ENCODE assay signal across 18 mouse cellular contexts in the genomic region with DNA sequence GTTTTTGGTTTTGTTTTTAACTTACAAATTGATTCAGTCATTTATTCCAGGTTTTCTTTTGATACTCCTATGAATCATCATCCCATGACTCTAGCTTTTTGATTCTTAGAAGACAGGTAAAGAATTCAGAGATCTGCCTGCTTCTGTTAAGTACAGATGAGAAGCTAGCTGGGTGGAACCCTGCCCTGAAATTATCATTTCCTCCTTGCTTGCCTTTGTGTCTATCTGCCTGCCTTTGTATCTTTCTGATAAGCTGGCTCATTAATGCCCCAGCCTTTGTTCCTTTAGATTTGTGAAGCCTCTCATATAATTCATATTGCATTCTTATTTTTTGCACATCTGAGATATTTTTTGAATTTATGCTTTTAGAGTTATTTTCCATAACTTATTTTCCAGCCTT.
DNase-seq lines count a peak whose midpoint lies in the region; TF ChIP-seq lines count a peak whose summit lies in the region.
"Had no signal": no experiment of that assay in that cellular context is flagged by ENCODE, and none has a peak within 500 bp of the region (broad histone marks: within the 10 kb centered on the region; RNA-seq: fewer than 3 reads in every experiment).

No protein-coding gene starts in this region.

- no peaks in the 10 kb centered on the region for H3K27me3 ChIP-seq in MEL (ENCODE audit: control insufficient read depth in 1 of 2, insufficient read depth in 2 of 2, low read length in 2 of 2)
- H3K27me3 ChIP-seq: embryonic facial prominence, embryonic 12.5 days; forebrain, embryonic 13.5 days; forebrain, embryonic 15.5 days had no signal

- no peaks in the 10 kb centered on the region for H3K9me3 ChIP-seq in MEL (replicated peaks; ENCODE audit: insufficient read depth, low read length)
- H3K9me3 ChIP-seq: embryonic facial prominence, embryonic 10.5 days; embryonic facial prominence, embryonic 12.5 days; forebrain, embryonic 13.5 days; forebrain, embryonic 15.5 days had no signal

- no peak for TF ChIP-seq CTCF in MEL (IDR thresholded peaks at IDR 0.05 in 2 of 3, conservative IDR thresholded peaks at IDR 0.05 in 1 of 3; ENCODE audit: control insufficient read depth in 1 of 3, insufficient read depth in 1 of 3, low read depth in 2 of 3, low read length in 3 of 3, poor library complexity in 1 of 3, severe bottlenecking in 1 of 3)

- TF ChIP-seq EP300 in MEL (IDR thresholded peaks at IDR 0.05; ENCODE audit: low read depth in 1 of 2, low read length in 2 of 2): peak; percentile 72 to 77

- DNase-seq in MEL (ENCODE audit: low read depth, low spot score) (peak; percentile 61), MEL-GATA-1-ER (ENCODE audit: extremely low read depth, low read depth) (peak; percentile 22)
- DNase-seq in c-Kit-positive CD71-positive TER-119-positive erythroid progenitor cells, embryonic 14.5 days (ENCODE audit: low spot score): peak; percentile 3
- no peak for DNase-seq in cerebellum, adult 9-11 months
- no peak for DNase-seq in kidney, postnatal 36 days
- DNase-seq: adrenal gland, adult 2 months; adrenal gland, postnatal 10 days; adrenal gland, postnatal 25 days; cerebellum, adult 11 months; cerebellum, adult 18-20 months; cerebellum, adult 8-10 months; cerebellum, postnatal 10 days; cerebellum, postnatal 25 days; forebrain, postnatal 0 days had no signal

- no peak for TF ChIP-seq RAD21 in MEL (IDR thresholded peaks at IDR 0.05; ENCODE audit: low read depth, low read length)

- no peak for TF ChIP-seq POLR2A in MEL (IDR thresholded peaks at IDR 0.05; ENCODE audit: control insufficient read depth in 1 of 2, insufficient read depth in 1 of 2, low read depth in 1 of 2, low read length in 2 of 2, poor library complexity in 1 of 2)

- H3K4me3 ChIP-seq in MEL (ENCODE audit: control insufficient read depth in 1 of 2, insufficient read depth in 1 of 2, low read depth in 2 of 2, low read length in 2 of 2): no peak overlapping the region
- H3K4me3 ChIP-seq: embryonic facial prominence, embryonic 10.5 days; embryonic facial prominence, embryonic 12.5 days; forebrain, embryonic 13.5 days; forebrain, embryonic 15.5 days had no signal

- no peak overlapping the region for H3K9ac ChIP-seq in MEL (ENCODE audit: control insufficient read depth, low read depth, low read length, poor library complexity, severe bottlenecking)
- H3K9ac ChIP-seq: embryonic facial prominence, embryonic 12.5 days; forebrain, embryonic 13.5 days; forebrain, embryonic 15.5 days; forebrain, postnatal 0 days had no signal

- H3K27ac ChIP-seq in MEL (ENCODE audit: control insufficient read depth, low read depth, low read length): no peak overlapping the region
- H3K27ac ChIP-seq: embryonic facial prominence, embryonic 10.5 days; embryonic facial prominence, embryonic 12.5 days; forebrain, embryonic 13.5 days; forebrain, embryonic 15.5 days had no signal

- H3K79me2 ChIP-seq in MEL (ENCODE audit: control insufficient read depth, insufficient read depth, low read length, poor library complexity): no peaks in the 10 kb centered on the region

- H3K36me3 ChIP-seq in MEL (ENCODE audit: control insufficient read depth in 1 of 2, insufficient read depth in 2 of 2, low read length in 2 of 2): peaks cover 0 to 21% of the 10 kb centered on the region in 2 experiments; a peak in 2 of 4 replicates
- H3K36me3 ChIP-seq: embryonic facial prominence, embryonic 10.5 days; embryonic facial prominence, embryonic 12.5 days; forebrain, embryonic 15.5 days had no signal

- peaks cover 7 to 12% of the 10 kb centered on the region in 2 experiments for H3K4me1 ChIP-seq in MEL (ENCODE audit: control insufficient read depth in 1 of 2, insufficient read depth in 2 of 2, low read length in 2 of 2)
- H3K4me1 ChIP-seq: embryonic facial prominence, embryonic 10.5 days; embryonic facial prominence, embryonic 12.5 days; forebrain, embryonic 13.5 days; forebrain, embryonic 15.5 days had no signal

TF ChIP-seq in MEL, 35 proteins besides CTCF, POLR2A, EP300 and RAD21:
- TF ChIP-seq E2F4 (IDR thresholded peaks at IDR 0.05; ENCODE audit: borderline replicate concordance, low read depth, low read length): no peak
- no peak for TF ChIP-seq CHD2 (IDR thresholded peaks at IDR 0.05; ENCODE audit: low read length)
- no peak for TF ChIP-seq POLR2AphosphoS5 (IDR thresholded peaks at IDR 0.05; ENCODE audit: borderline replicate concordance, low read depth, low read length)
- no peak for TF ChIP-seq UBTF (IDR thresholded peaks at IDR 0.05; ENCODE audit: borderline replicate concordance, insufficient read depth, low read depth, low read length)
- TF ChIP-seq MXI1 (IDR thresholded peaks at IDR 0.05; ENCODE audit: low read depth, low read length): no peak
- TF ChIP-seq ETS1 (IDR thresholded peaks at IDR 0.05; ENCODE audit: low read depth, low read length): 0 out of 2 replicates have a peak, but pooled peaks have one; percentile 38
- no peak for TF ChIP-seq MEF2A (IDR thresholded peaks at IDR 0.05; ENCODE audit: extremely low read depth, insufficient replicate concordance, low read depth, low read length, poor library complexity, severe bottlenecking)
- TF ChIP-seq TCF12 (IDR thresholded peaks at IDR 0.05; ENCODE audit: low read depth, low read length): peak; percentile 88
- TF ChIP-seq BHLHE40 (IDR thresholded peaks at IDR 0.05; ENCODE audit: borderline replicate concordance, low read depth, low read length): no peak
- TF ChIP-seq MAFK (IDR thresholded peaks at IDR 0.05; ENCODE audit: borderline replicate concordance, low read depth, low read length): no peak
- peak; percentile 64 for TF ChIP-seq RCOR1 (IDR thresholded peaks at IDR 0.05; ENCODE audit: low read depth, low read length)
- no peak for TF ChIP-seq NELFE (IDR thresholded peaks at IDR 0.05; ENCODE audit: low read depth, low read length)
- TF ChIP-seq CHD1 (IDR thresholded peaks at IDR 0.05; ENCODE audit: low read depth, low read length): no peak
- no peak for TF ChIP-seq MYC (IDR thresholded peaks at IDR 0.05; ENCODE audit: low read depth, low read length)
- TF ChIP-seq NRF1 (IDR thresholded peaks at IDR 0.05; ENCODE audit: insufficient read depth, low read depth, low read length, poor library complexity, severe bottlenecking): no peak
- TF ChIP-seq POLR2AphosphoS2 (IDR thresholded peaks at IDR 0.05; ENCODE audit: low read length): no peak
- no peak for TF ChIP-seq SIN3A (IDR thresholded peaks at IDR 0.05; ENCODE audit: low read length)
- no peak for TF ChIP-seq JUND (IDR thresholded peaks at IDR 0.05; ENCODE audit: low read depth, low read length)
- no peak for TF ChIP-seq GABPA (IDR thresholded peaks at IDR 0.05; ENCODE audit: low read depth, low read length)
- TF ChIP-seq ZMIZ1 (IDR thresholded peaks at IDR 0.05; ENCODE audit: low read depth, low read length): no peak
- TF ChIP-seq TAL1 (IDR thresholded peaks at IDR 0.05; ENCODE audit: low read length): no peak
- no peak for TF ChIP-seq ZKSCAN1 (IDR thresholded peaks at IDR 0.05; ENCODE audit: low read depth, low read length)
- no peak for TF ChIP-seq KAT2A (conservative IDR thresholded peaks at IDR 0.05; ENCODE audit: low read depth, low read length)
- TF ChIP-seq GATA1 (IDR thresholded peaks at IDR 0.05; ENCODE audit: low read depth, low read length): peak; percentile 79
- no peak for TF ChIP-seq ZNF384 (IDR thresholded peaks at IDR 0.05; ENCODE audit: low read depth, low read length)
- TF ChIP-seq MAX (IDR thresholded peaks at IDR 0.05; ENCODE audit: low read length): no peak
- TF ChIP-seq HCFC1 (IDR thresholded peaks at IDR 0.05; ENCODE audit: low read depth, low read length): no peak
- TF ChIP-seq TBP (IDR thresholded peaks at IDR 0.05; ENCODE audit: low read depth, low read length): no peak
- no peak for TF ChIP-seq MYB (IDR thresholded peaks at IDR 0.05; ENCODE audit: low read depth, low read length)
- no peak for TF ChIP-seq SMC3 (IDR thresholded peaks at IDR 0.05; ENCODE audit: low read depth, low read length)
- no peak for TF ChIP-seq ZC3H11A (IDR thresholded peaks at IDR 0.05; ENCODE audit: low read depth, low read length)

Comparison
In these comparisons a context has a peak if more than half of its experiments do, and no peak if none do; other contexts are left out.
1. DNase-seq: peak in MEL (single experiment), MEL-GATA-1-ER (single experiment) and c-Kit-positive CD71-positive TER-119-positive erythroid progenitor cells, embryonic 14.5 days (single experiment); none in cerebellum, adult 9-11 months (single experiment) and kidney, postnatal 36 days (0 of 2).